Mouse (Mus musculus) splenic B cell, adult 2 months (primary cell): ENCODE data around the gene Mb21d2.

Experiments used
- DNase-seq: peaks from one replicate; pipeline ENCODE4 v3.0.0-alpha.2; 2011; ENCODE audit warnings: low read depth, low spot score
- H3K27me3 ChIP-seq: 2 replicates; pipeline ENCODE4 v1.6.1; 2012; ENCODE audit warnings: mild to moderate bottlenecking, low read length, moderate library complexity, mixed read lengths; ENCODE audit not compliant: control insufficient read depth, poor library complexity, insufficient read depth, severe bottlenecking
- H3K36me3 ChIP-seq: 2 replicates; pipeline ENCODE4 v1.6.1; 2012; ENCODE audit warnings: mild to moderate bottlenecking, low read length, moderate library complexity, mixed read lengths; ENCODE audit not compliant: control insufficient read depth, poor library complexity, insufficient read depth, severe bottlenecking

The Mb21d2 gene

GRCm38 (mm10) chr16:28883649-28884048, 45.8 kb downstream of the Mb21d2 start:
- no peak for DNase-seq
- Histone ChIP-seq H3K27me3 (no peaks in the 10 kb centered on the region), H3K36me3 (no peaks in the 10 kb centered on the region)

- H3K36me3 ChIP-seq: no peaks in the 10 kb centered on the region
- no peak for DNase-seq
- no peaks in the 10 kb centered on the region for H3K27me3 ChIP-seq
These were observed 46.6 kb downstream of the Mb21d2 start for GRCm38 (mm10) chr16:28882687-28883428.

DNA sequence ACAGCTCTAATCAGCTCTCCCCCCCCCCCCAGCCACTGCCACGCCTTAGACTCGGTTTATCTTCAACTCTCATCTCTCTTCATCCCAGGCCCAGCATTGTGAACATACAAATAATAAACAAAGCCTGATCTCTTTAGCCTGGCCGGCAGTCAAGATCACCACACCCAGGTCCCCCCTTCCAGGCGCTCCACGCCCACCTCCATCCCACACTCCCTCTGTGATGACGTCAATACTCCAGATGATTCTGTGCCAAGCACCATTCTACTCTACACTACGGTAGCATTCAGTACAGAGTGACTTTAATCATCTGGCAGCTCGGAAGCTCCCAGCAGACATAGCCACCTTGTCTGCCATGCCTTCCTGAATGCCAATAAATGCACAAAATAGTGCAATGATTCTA, 47.7 kb downstream of the Mb21d2 start:
- Histone ChIP-seq H3K36me3 (no peaks in the 10 kb centered on the region), H3K27me3 (no peaks in the 10 kb centered on the region)
- no peak for DNase-seq

DNA sequence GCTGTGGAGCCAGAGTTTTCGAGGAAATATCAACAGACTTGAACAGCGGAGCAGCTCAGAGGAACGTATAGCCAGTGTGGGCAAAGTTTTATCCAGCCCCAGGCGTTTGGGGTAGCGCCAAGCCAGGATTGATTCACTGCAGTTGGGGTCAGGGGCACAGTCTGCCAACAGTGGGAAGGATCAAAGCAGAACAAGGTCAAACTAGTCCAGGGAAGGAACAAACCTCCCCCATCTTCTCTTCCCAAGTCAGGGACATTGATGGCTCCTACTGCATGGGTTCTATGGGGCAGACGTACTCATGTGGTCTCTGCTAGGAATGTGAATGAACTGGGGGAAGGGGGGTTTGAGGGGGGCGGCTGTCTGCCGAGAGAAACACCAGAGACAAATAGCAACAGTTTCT, 48.7 kb downstream of the Mb21d2 start:
- DNase-seq: no peak
- no peaks in the 10 kb centered on the region for H3K36me3 ChIP-seq
- no peaks in the 10 kb centered on the region for H3K27me3 ChIP-seq

DNA sequence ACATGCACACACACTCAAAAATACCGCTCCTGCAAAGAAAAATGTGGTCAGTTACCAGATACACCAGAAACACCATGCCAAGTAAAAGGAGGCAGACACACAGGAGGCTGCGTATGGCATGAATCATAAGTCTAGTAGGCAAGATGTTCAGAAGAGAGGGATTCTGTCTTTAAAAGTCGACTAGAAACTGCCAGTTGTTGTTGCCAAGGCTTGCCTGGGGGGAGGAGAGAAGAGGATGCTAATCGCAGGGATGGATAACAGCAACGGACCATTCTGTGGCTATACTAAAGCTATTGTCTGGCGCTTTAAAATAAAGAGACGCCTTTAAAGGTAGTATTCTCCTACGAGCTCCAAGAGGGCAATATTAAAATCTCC, 49.2 kb downstream of the Mb21d2 start:
- DNase-seq: no peak
- no peaks in the 10 kb centered on the region for H3K36me3 ChIP-seq
- no peaks in the 10 kb centered on the region for H3K27me3 ChIP-seq

DNA sequence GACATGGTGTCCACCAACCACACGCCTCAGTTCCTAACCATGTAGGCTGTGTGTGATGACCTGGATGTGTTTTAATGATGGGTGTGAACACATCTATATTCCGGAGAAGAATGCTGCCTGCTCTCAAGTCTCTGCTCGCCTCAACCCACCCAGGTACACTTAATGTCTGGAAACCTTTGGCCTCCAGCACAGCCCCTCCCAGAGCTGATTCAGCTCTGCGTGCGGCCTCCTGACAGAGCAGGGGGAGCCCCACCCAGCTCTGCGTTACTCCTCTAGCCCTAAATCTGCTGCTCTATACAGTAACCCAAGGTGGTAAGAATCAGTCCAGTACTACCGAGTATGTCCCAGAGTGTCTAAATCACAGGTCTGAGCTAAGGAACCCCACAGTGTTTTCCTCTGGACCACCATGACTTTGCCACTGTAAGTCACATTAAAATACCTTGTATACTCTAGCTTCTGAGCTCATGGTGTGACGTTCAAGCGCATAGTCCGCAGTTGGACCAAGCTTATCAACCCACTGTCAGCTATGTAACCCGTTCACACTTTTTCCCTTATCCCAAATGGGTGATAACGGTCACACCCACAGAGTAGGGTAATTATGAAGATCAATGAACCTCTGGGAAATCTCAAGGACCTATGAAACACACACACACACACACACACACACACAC, 49.7 kb downstream of the Mb21d2 start:
- DNase-seq: no peak
- Histone ChIP-seq H3K36me3 (no peaks in the 10 kb centered on the region), H3K27me3 (no peaks in the 10 kb centered on the region)

GRCm38 (mm10) chr16:28877162-28877662, 52.3 kb downstream of the Mb21d2 start:
- no peaks in the 10 kb centered on the region for H3K27me3 ChIP-seq
- H3K36me3 ChIP-seq: no peaks in the 10 kb centered on the region
- no peak for DNase-seq

- Histone ChIP-seq H3K36me3 (no peaks in the 10 kb centered on the region), H3K27me3 (no peaks in the 10 kb centered on the region)
- DNase-seq: no peak
These were observed 56.0 kb downstream of the Mb21d2 start for GRCm38 (mm10) chr16:28873404-28873895.

- H3K36me3 ChIP-seq: no peaks in the 10 kb centered on the region
- H3K27me3 ChIP-seq: no peaks in the 10 kb centered on the region
- DNase-seq: no peak
These were observed 58.6 kb downstream of the Mb21d2 start for GRCm38 (mm10) chr16:28870860-28871259.

GRCm38 (mm10) chr16:28870456-28870855, 59.0 kb downstream of the Mb21d2 start:
- Histone ChIP-seq H3K27me3 (no peaks in the 10 kb centered on the region), H3K36me3 (no peaks in the 10 kb centered on the region)
- DNase-seq: no peak

DNA sequence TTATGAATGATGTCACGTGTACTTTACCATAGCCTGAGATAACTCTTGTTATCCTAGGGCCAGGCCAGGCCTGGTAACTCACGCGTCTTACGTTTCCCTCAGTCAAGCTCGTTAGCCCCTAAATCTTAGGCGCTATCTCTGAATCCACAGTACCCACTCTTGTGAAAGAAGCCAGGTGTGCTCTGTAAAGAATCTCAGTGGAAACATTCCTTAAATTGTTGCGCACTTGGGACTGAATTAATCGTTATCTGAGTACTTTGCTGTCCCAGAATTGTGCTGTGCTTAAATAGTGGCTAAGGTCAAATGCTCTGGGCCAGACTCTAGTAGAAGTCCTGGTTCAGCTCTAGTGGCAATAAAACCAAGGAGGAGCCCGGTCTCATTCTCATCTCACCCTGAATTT, 60.6 kb downstream of the Mb21d2 start:
- no peak for DNase-seq
- H3K36me3 ChIP-seq: no peaks in the 10 kb centered on the region

DNA sequence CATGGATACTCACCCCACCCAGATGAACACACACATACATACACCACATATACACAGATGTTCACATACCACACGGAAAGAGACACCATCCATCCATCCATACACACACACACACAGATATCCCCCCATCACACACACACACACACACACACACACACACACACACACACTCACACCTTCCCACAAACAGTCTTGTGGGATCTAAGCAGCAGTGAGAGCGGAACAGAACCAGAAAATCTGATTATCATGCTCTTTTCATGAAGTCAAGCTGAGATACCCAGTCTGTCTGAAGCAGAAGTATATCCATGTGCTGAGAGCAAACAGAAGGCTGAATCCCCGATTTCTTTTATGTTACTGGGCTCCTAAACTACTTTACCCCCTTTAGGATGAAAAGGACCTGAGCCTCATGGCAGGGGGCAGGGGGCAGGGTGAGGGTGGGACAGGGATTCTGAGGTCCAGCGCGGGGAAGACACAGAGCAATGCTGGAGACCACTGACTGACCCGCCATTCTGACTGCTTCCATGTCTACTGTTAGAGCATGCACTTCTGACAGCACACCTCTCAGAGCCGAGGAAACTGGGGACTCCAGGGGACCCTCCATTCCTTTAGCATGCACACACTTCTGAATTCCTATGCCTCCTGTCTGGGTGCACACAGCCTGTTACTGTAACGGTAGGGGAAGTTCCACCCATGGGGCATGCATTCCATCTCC, 62.7 kb downstream of the Mb21d2 start:
- H3K36me3 ChIP-seq: no peaks in the 10 kb centered on the region
- DNase-seq: no peak
- no peaks in the 10 kb centered on the region for H3K27me3 ChIP-seq

More for the DNA sequence above, 60.6 kb downstream of the Mb21d2 start:
- no peaks in the 10 kb centered on the region for H3K27me3 ChIP-seq

GRCm38 (mm10) chr16:28863616-28864015, 65.9 kb downstream of the Mb21d2 start:
- Histone ChIP-seq H3K36me3 (no peaks in the 10 kb centered on the region), H3K27me3 (no peaks in the 10 kb centered on the region)
- no peak for DNase-seq

DNA sequence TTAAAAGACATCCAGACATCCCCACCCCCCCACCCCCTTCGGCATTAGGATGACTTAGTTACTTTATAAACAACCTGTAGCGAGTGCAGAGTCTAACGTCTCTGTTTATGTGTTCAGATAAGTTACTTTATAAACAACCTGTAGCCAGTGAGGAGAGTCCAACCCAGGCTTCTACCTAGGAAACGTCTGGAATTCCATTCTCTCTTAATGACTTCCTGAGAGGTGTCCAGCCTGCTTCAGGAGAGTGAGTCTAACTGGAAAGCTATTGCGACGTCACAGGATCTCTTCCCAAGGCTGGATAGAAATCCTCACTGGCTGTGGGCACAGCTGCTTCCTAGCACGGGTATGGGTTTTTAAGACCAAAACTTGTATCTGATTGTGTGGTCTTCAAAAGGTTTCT, 67.4 kb downstream of the Mb21d2 start:
- Histone ChIP-seq H3K27me3 (no peaks in the 10 kb centered on the region), H3K36me3 (no peaks in the 10 kb centered on the region)
- no peak for DNase-seq

DNA sequence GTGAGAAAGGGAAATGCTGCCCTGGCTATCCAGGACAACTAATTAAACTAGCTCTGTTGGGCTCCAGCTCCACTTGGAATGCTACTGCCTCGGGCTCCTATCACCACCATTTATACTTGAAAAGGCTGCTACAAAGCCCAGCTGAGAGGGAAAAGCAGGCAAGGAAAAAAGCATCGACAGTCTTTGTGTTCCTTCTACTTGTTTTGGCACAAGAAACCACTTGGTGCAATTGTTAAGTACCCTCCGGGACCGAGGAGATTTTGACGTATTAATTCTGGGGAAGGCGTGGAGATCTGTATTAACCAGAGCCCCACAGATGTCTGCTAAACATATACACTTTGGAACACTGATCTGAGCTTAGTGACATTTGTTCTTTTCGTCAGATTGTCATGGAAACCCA, 69.8 kb downstream of the Mb21d2 start:
- Histone ChIP-seq H3K36me3 (no peaks in the 10 kb centered on the region), H3K27me3 (no peaks in the 10 kb centered on the region)
- DNase-seq: no peak
